ENCODE assay signal across 8 mouse cellular contexts in genomic region chr11:57819999-57820581, GRCm38 (mm10). TPM values are rescaled to one million over a fixed set of nuclear protein-coding genes. Genes with fewer than 3 reads are reported as not detected.
DNase-seq lines count a peak whose midpoint lies in the region; ATAC-seq and TF ChIP-seq lines count a peak whose summit lies in the region.

No protein-coding gene starts in this region.

- peak; percentile 75 for ATAC-seq in granulocyte monocyte progenitor cell, adult 5-6 weeks (replicated peaks; ENCODE audit: poor library complexity, severe bottlenecking)
- ATAC-seq in limb, embryonic 14.5 days (ENCODE audit: low FRiP score, low read depth): peak; percentile 61; the same call in 1 of the 2 replicates
- no peak for ATAC-seq in neural tube, embryonic 11.5 days (ENCODE audit: insufficient read depth, low FRiP score, low TSS enrichment)

- peak; percentile 86 for TF ChIP-seq CTCF in testis, adult 2 months (IDR thresholded peaks at IDR 0.05; ENCODE audit: control insufficient read depth, insufficient read depth, insufficient replicate concordance, low read depth, low read length)

- no peak overlapping the region for H3K9ac ChIP-seq in limb, embryonic 14.5 days (ENCODE audit: low read depth, low read length, severe bottlenecking)
- H3K9ac ChIP-seq in neural tube, embryonic 11.5 days (ENCODE audit: low read length): no peak overlapping the region

- H3K36me3 ChIP-seq in limb, embryonic 14.5 days (ENCODE audit: control insufficient read depth, insufficient read depth, low read length): no peaks in the 10 kb centered on the region
- H3K36me3 ChIP-seq in neural tube, embryonic 11.5 days (ENCODE audit: control insufficient read depth, insufficient read depth, low read length): no peaks in the 10 kb centered on the region
- no peaks in the 10 kb centered on the region for H3K36me3 ChIP-seq in testis, adult 2 months (ENCODE audit: control insufficient read depth, insufficient read depth, low read length)

- no peak overlapping the region for H3K27ac ChIP-seq in limb, embryonic 14.5 days (replicated peaks; ENCODE audit: low read depth, low read length)
- H3K27ac ChIP-seq in neural tube, embryonic 11.5 days (ENCODE audit: low read depth, low read length): no peak overlapping the region
- no peak overlapping the region for H3K27ac ChIP-seq in testis, adult 2 months (ENCODE audit: control insufficient read depth, insufficient read depth, low read depth, low read length)

- no peak overlapping the region for H3K4me3 ChIP-seq in limb, embryonic 14.5 days (replicated peaks; ENCODE audit: low read length)
- no peak overlapping the region for H3K4me3 ChIP-seq in neural tube, embryonic 11.5 days (ENCODE audit: low read depth, low read length)
- no peak overlapping the region for H3K4me3 ChIP-seq in testis, adult 2 months (ENCODE audit: control insufficient read depth, low read depth, low read length)

- peaks cover 4% of the 10 kb centered on the region; the same call in 1 of the 2 replicates for H3K27me3 ChIP-seq in limb, embryonic 14.5 days (ENCODE audit: control insufficient read depth, insufficient read depth, low read length)
- peaks cover 4% of the 10 kb centered on the region; the same call in 1 of the 2 replicates for H3K27me3 ChIP-seq in neural tube, embryonic 11.5 days (ENCODE audit: control insufficient read depth, insufficient read depth, low read length)
- H3K27me3 ChIP-seq in testis, adult 2 months (ENCODE audit: control insufficient read depth, insufficient read depth, low read length): no peaks in the 10 kb centered on the region

- DNase-seq in 3T3-L1 (ENCODE audit: low read depth, low spot score): peak; percentile 81
- DNase-seq in adrenal gland, adult 2 months: peak; percentile 84
- peak; percentile 86 for DNase-seq in embryo, embryonic 11 days
- DNase-seq in kidney, adult 8-10 months: peak; percentile 27 to 67
- peak; percentile 80 for DNase-seq in limb, embryonic 14.5 days (ENCODE audit: low spot score)
- peak; percentile 83 for DNase-seq in neural tube, embryonic 11.5 days (ENCODE audit: low spot score)

- H3K4me1 ChIP-seq in limb, embryonic 14.5 days (ENCODE audit: control insufficient read depth, insufficient read depth, low read length): peaks cover 10% of the 10 kb centered on the region
- no peaks in the 10 kb centered on the region for H3K4me1 ChIP-seq in neural tube, embryonic 11.5 days (ENCODE audit: control insufficient read depth, insufficient read depth, low read length)
- H3K4me1 ChIP-seq in testis, adult 2 months (ENCODE audit: control insufficient read depth, insufficient read depth, low read length): peaks cover 2% of the 10 kb centered on the region

- H3K9me3 ChIP-seq in limb, embryonic 14.5 days (ENCODE audit: control insufficient read depth, low read length): no peaks in the 10 kb centered on the region
- H3K9me3 ChIP-seq in neural tube, embryonic 11.5 days (ENCODE audit: control insufficient read depth, low read length): no peaks in the 10 kb centered on the region

- TF ChIP-seq POLR2A in limb, embryonic 14.5 days (IDR thresholded peaks at IDR 0.05; ENCODE audit: borderline replicate concordance, extremely low read depth, insufficient read depth, insufficient read length): no peak
- no peak for TF ChIP-seq POLR2A in testis, adult 2 months (IDR thresholded peaks at IDR 0.05; ENCODE audit: control insufficient read depth, low read depth, low read length)

- no peak overlapping the region for H3K4me2 ChIP-seq in limb, embryonic 14.5 days (replicated peaks; ENCODE audit: low read depth, low read length, severe bottlenecking)
- H3K4me2 ChIP-seq in neural tube, embryonic 11.5 days (ENCODE audit: low read depth): no peak overlapping the region

- 27% methylated on average over 9 of the region's 9 CpGs for WGBS in limb, embryonic 14.5 days
- 32% methylated on average over 9 of the region's 9 CpGs for WGBS in neural tube, embryonic 11.5 days

RNA-seq across cellular contexts. Expression of gene Hand1, which starts 12.5 kb away (rescaled TPM):
- 10 to 100 TPM in 1 of 2 experiments, 1 to 10 TPM in 1; 7.7 to 18.8 TPM for total RNA-seq in adrenal gland, adult 2 months (2021)
- 23.8 and 35.6 TPM in 2 replicates for polyA plus RNA-seq in adrenal gland, adult 2 months (2012; rRNA removed)
- total RNA-seq in granulocyte monocyte progenitor cell, adult 5-6 weeks (2014; fragmentation: Nextera tagmentation): not detected in 2 replicates
- total RNA-seq in granulocyte monocyte progenitor cell, adult 5-6 weeks (2017): not detected in 2 replicates
- polyA plus RNA-seq in limb, embryonic 14.5 days (2012; rRNA removed): 2.2 and 2.6 TPM in 2 replicates
- polyA plus RNA-seq in limb, embryonic 14.5 days (2014; fragmentation: Nextera tagmentation; extraction: Ambion mirVana): 1.6 and 1.7 TPM in 2 replicates
- polyA plus RNA-seq in neural tube, embryonic 11.5 days (2014; fragmentation: Nextera tagmentation; extraction: Ambion mirVana): 0.26 and 0.54 TPM in 2 replicates
- 0.15 and 0.38 TPM in 2 replicates for polyA plus RNA-seq in testis, adult 2 months (2012; rRNA removed)

RNA-seq across cellular contexts. Expression of gene Sap30l, which starts 18.7 kb away (rescaled TPM):
- 10 to 100 TPM; 55.8 to 55.9 TPM for total RNA-seq in adrenal gland, adult 2 months (2021)
- polyA plus RNA-seq in adrenal gland, adult 2 months (2012; rRNA removed): 77.8 and 86.8 TPM in 2 replicates
- 9.7 and 14.0 TPM in 2 replicates for total RNA-seq in granulocyte monocyte progenitor cell, adult 5-6 weeks (2014; fragmentation: Nextera tagmentation)
- total RNA-seq in granulocyte monocyte progenitor cell, adult 5-6 weeks (2017): 13.3 and 21.9 TPM in 2 replicates
- polyA plus RNA-seq in limb, embryonic 14.5 days (2012; rRNA removed): 27.3 and 31.4 TPM in 2 replicates
- 20.7 and 21.7 TPM in 2 replicates for polyA plus RNA-seq in limb, embryonic 14.5 days (2014; fragmentation: Nextera tagmentation; extraction: Ambion mirVana)
- 14.2 and 15.0 TPM in 2 replicates for polyA plus RNA-seq in neural tube, embryonic 11.5 days (2014; fragmentation: Nextera tagmentation; extraction: Ambion mirVana)
- 3.1 and 5.5 TPM in 2 replicates for polyA plus RNA-seq in testis, adult 2 months (2012; rRNA removed)
